Mouse (Mus musculus) CH12.LX (cell line): Measurements from ENCODE around the gene Sgcb. TPM values are rescaled to one million over a fixed set of nuclear protein-coding genes. Genes with fewer than 3 reads are reported as not detected.

Source experiments
- DNase-seq: peaks from one replicate; pipeline ENCODE4 v3.0.0-alpha.2; 2013; ENCODE audit errors: extremely low read depth
- H3K27ac ChIP-seq: 2 replicates; pipeline ENCODE4 v1.5.1; 2012; ENCODE audit warnings: low read depth, mild to moderate bottlenecking, control low read depth, moderate library complexity; ENCODE audit not compliant: insufficient read depth
- H3K27me3 ChIP-seq: replicated peaks from 2 replicates; pipeline ENCODE3; 2012; ENCODE audit warnings: inconsistent platforms
- H3K36me3 ChIP-seq, 2 experiments: replicated peaks in 1 of 2; 2 replicates each; pipeline versions ENCODE3 to v1.6.1; 2012; ENCODE audit warnings: inconsistent platforms in 1 of 2, low read length in 1 of 2, mild to moderate bottlenecking in 1 of 2, mixed read lengths in 1 of 2, moderate library complexity in 1 of 2; ENCODE audit not compliant: control insufficient read depth in 1 of 2, insufficient read depth in 1 of 2
- H3K4me1 ChIP-seq, 2 experiments: 2 replicates each; pipeline ENCODE4 v1.6.1; 2012; ENCODE audit warnings: inconsistent platforms in 1 of 2, moderate library complexity in 1 of 2; ENCODE audit not compliant: insufficient read depth in 2 of 2, control insufficient read depth in 1 of 2
- H3K4me2 ChIP-seq: 2 replicates; pipeline ENCODE4 v1.6.1; 2012; ENCODE audit warnings: low read depth, mild to moderate bottlenecking, control low read depth; ENCODE audit not compliant: poor library complexity, insufficient read depth, severe bottlenecking
- H3K4me3 ChIP-seq, 3 experiments: fragments of 150-350 bp in 1 of 3; sonication (generic) in 1 of 3; replicated peaks in 1 of 3; 2 replicates each; pipeline versions ENCODE3 to v1.5.1; 2011 to 2012; ENCODE audit warnings: low read depth in 2 of 3, low read length in 2 of 3, mild to moderate bottlenecking in 2 of 3, moderate library complexity in 2 of 3, control low read depth in 1 of 3, improper control_type of control experiment in 1 of 3, inconsistent platforms in 1 of 3, mixed read lengths in 1 of 3; ENCODE audit not compliant: poor library complexity in 1 of 3
- H3K79me2 ChIP-seq: replicated peaks from 2 replicates; pipeline ENCODE4 v1.6.1; 2012; ENCODE audit warnings: mild to moderate bottlenecking, moderate library complexity; ENCODE audit not compliant: control insufficient read depth, poor library complexity, insufficient read depth, severe bottlenecking; ENCODE audit errors: extremely low read depth
- H3K9ac ChIP-seq: 2 replicates; pipeline ENCODE4 v1.6.1; 2012; ENCODE audit warnings: low read depth, mild to moderate bottlenecking, control low read depth, moderate library complexity; ENCODE audit not compliant: insufficient read depth
- H3K9me3 ChIP-seq: replicated peaks from 2 replicates; pipeline ENCODE3; 2012; ENCODE audit warnings: low read length, inconsistent platforms, mixed read lengths
- CHD2 ChIP-seq: IDR thresholded peaks from 2 replicates; pipeline ENCODE4 v1.6.1; 2011; ENCODE audit warnings: low read length, improper control_type of control experiment
- CTCF ChIP-seq, 2 experiments: IDR thresholded peaks in 1 of 2; conservative IDR thresholded peaks in 1 of 2; 2 replicates each; pipeline ENCODE4 v1.5.1; 2011 to 2012; ENCODE audit warnings: low read depth in 2 of 2, low read length in 2 of 2, improper control_type of control experiment in 1 of 2, inconsistent platforms in 1 of 2, mild to moderate bottlenecking in 1 of 2, moderate library complexity in 1 of 2
- GABPA ChIP-seq: IDR thresholded peaks from 2 replicates; pipeline ENCODE4 v1.6.1; 2012; ENCODE audit warnings: low read depth, low read length, improper control_type of control experiment, inconsistent platforms; ENCODE audit not compliant: insufficient replicate concordance
- HCFC1 ChIP-seq: IDR thresholded peaks from 2 replicates; pipeline ENCODE4 v1.6.1; 2012; ENCODE audit warnings: low read depth, mild to moderate bottlenecking, inconsistent platforms, low read length, improper control_type of control experiment
- IRF4 ChIP-seq: IDR thresholded peaks from 2 replicates; pipeline ENCODE4 v1.6.1; 2014; ENCODE audit warnings: low read depth, mild to moderate bottlenecking, inconsistent platforms, low read length, improper control_type of control experiment
- JUN ChIP-seq: IDR thresholded peaks from 2 replicates; pipeline ENCODE4 v1.6.1; 2011; ENCODE audit warnings: low read depth, mild to moderate bottlenecking, low read length, improper control_type of control experiment, moderate library complexity; ENCODE audit not compliant: insufficient read depth
- MAX ChIP-seq: IDR thresholded peaks from 2 replicates; pipeline ENCODE4 v1.6.1; 2011; ENCODE audit warnings: low read length, improper control_type of control experiment
- MEF2A ChIP-seq: IDR thresholded peaks from 2 replicates; pipeline ENCODE4 v1.6.1; 2014; ENCODE audit warnings: low read depth, mild to moderate bottlenecking, inconsistent platforms, low read length, improper control_type of control experiment, borderline replicate concordance
- MXI1 ChIP-seq: IDR thresholded peaks from 2 replicates; pipeline ENCODE4 v1.6.1; 2011; ENCODE audit warnings: mild to moderate bottlenecking, low read depth, low read length, improper control_type of control experiment
- MYC ChIP-seq: IDR thresholded peaks from 2 replicates; pipeline ENCODE4 v1.6.1; 2011; ENCODE audit warnings: low read depth, mild to moderate bottlenecking, improper control_type of control experiment, low read length
- POLR2A ChIP-seq: IDR thresholded peaks from 2 replicates; pipeline ENCODE4 v1.6.1; 2011; ENCODE audit warnings: low read depth, mild to moderate bottlenecking, improper control_type of control experiment, low read length
- RAD21 ChIP-seq: IDR thresholded peaks from 2 replicates; pipeline ENCODE4 v1.6.1; 2011; ENCODE audit warnings: low read depth, mild to moderate bottlenecking, low read length, improper control_type of control experiment, moderate library complexity
- RCOR1 ChIP-seq: conservative IDR thresholded peaks from 2 replicates; pipeline ENCODE4 v1.6.1; 2012; ENCODE audit warnings: low read depth, mild to moderate bottlenecking, inconsistent platforms, low read length, improper control_type of control experiment
- SMC3 ChIP-seq: IDR thresholded peaks from 2 replicates; pipeline ENCODE4 v1.6.1; 2011; ENCODE audit warnings: low read depth, low read length, improper control_type of control experiment
- TCF12 ChIP-seq: IDR thresholded peaks from 2 replicates; pipeline ENCODE4 v1.6.1; 2014; ENCODE audit warnings: low read depth, mild to moderate bottlenecking, inconsistent platforms, low read length, improper control_type of control experiment
- USF1 ChIP-seq: IDR thresholded peaks from 2 replicates; pipeline ENCODE4 v1.6.1; 2014; ENCODE audit warnings: low read depth, mild to moderate bottlenecking, inconsistent platforms, low read length, improper control_type of control experiment
- USF2 ChIP-seq: conservative IDR thresholded peaks from 2 replicates; pipeline ENCODE4 v1.6.1; 2011; ENCODE audit warnings: low read depth, low read length, improper control_type of control experiment
- ZC3H11A ChIP-seq: IDR thresholded peaks from 2 replicates; pipeline ENCODE4 v1.6.1; 2012; ENCODE audit warnings: low read depth, mild to moderate bottlenecking, inconsistent platforms, low read length, improper control_type of control experiment
- ZMIZ1 ChIP-seq: IDR thresholded peaks from 2 replicates; pipeline ENCODE4 v1.6.1; 2012; ENCODE audit warnings: low read depth, mild to moderate bottlenecking, inconsistent platforms, low read length, improper control_type of control experiment
- dilution Hi-C: fragments of 300-500 bp; cut with MboI; formaldehyde crosslinking; loops from 2 replicates; pipeline ENCODE4 v1.14.3; 2020; ENCODE audit warnings: low sequenced_read_pairs; ENCODE audit not compliant: extremely low pct_unique_long_range_greater_than_20kb, extremely low pct_ligation_motif_present
- in situ Hi-C: fragments of 300-500 bp; cut with MboI; formaldehyde crosslinking; loops from 3 replicates; pipeline ENCODE4 v1.14.3; 2019; ENCODE audit warnings: low sequenced_read_pairs, low pct_ligation_motif_present, low pct_unique_long_range_greater_than_20kb, mixed read lengths
- polyA plus RNA-seq: library from polyadenylated mRNA; unstranded; fragments of >175 nt; gene quantifications from 2 replicates; pipeline ENCODE4 v1.2.1, GENCODE M21; 2012; ENCODE audit warnings: low read depth; ENCODE audit not compliant: insufficient read length
- total RNA-seq, 2 experiments: library from RNA; depleted of rRNA; stranded (reverse); fragments of 300-350 nt in 1 of 2; fragments of >200 nt in 1 of 2; gene quantifications; 2 replicates each; pipeline ENCODE4 v1.2.3; 2012 to 2014

Sgcb gene
- total and polyA plus RNA-seq, 3 experiments: 2.6 to 8.5 (median 4.6) TPM

- no peaks in the 10 kb centered on the region for H3K9me3 ChIP-seq
- TF ChIP-seq JUN: no peak
- no peak for TF ChIP-seq MXI1
- TF ChIP-seq GABPA: no peak
- no peak for TF ChIP-seq ZMIZ1
- TF ChIP-seq MEF2A: no peak
- no peak for TF ChIP-seq ZC3H11A
- TF ChIP-seq MYC: no peak
- TF ChIP-seq MAX: no peak
- TF ChIP-seq CHD2: no peak
- TF ChIP-seq TCF12: no peak
- no peak for TF ChIP-seq USF2
- no peak for TF ChIP-seq HCFC1
- TF ChIP-seq IRF4: no peak
- TF ChIP-seq RCOR1: no peak
- no peak for TF ChIP-seq CTCF (conservative IDR thresholded peaks at IDR 0.05 in 1 of 2, IDR thresholded peaks at IDR 0.05 in 1 of 2; ENCODE audit: low read depth in 2 of 2, low read length in 2 of 2)
- no peak for TF ChIP-seq POLR2A
- TF ChIP-seq, all 38 proteins: peak for 0
- H3K27ac ChIP-seq: no peak overlapping the region
- dilution Hi-C loops (no loop called here), in situ Hi-C loops (loop anchor here (10.0 kb wide), 1 partner anchor 596 kb away; no protein-coding TSS in a partner anchor)
- H3K36me3 ChIP-seq: no peaks in the 10 kb centered on the region
- H3K79me2 ChIP-seq: no peaks in the 10 kb centered on the region
- no peak overlapping the region for H3K4me2 ChIP-seq
- no peak overlapping the region for H3K9ac ChIP-seq
- DNase-seq: no peak
- no peak overlapping the region for H3K4me3 ChIP-seq
- no peaks in the 10 kb centered on the region for H3K27me3 ChIP-seq
- peaks cover 0 to 3% of the 10 kb centered on the region in 2 experiments; a peak in 2 of 4 replicates for H3K4me1 ChIP-seq
These were observed 41.0 kb upstream of the Sgcb start for GRCm38 (mm10) chr5:73688576-73688975.

- Histone ChIP-seq H3K36me3 (no peaks in the 10 kb centered on the region), H3K4me3 (no peak overlapping the region), H3K79me2 (no peaks in the 10 kb centered on the region), H3K4me1 (peaks cover 0 to 3% of the 10 kb centered on the region in 2 experiments; a peak in 2 of 4 replicates), H3K27me3 (no peaks in the 10 kb centered on the region), H3K27ac (no peak overlapping the region), H3K9ac (no peak overlapping the region), H3K4me2 (no peak overlapping the region), H3K9me3 (no peaks in the 10 kb centered on the region)
- dilution Hi-C loops: no loop called here
- in situ Hi-C loops: loop anchor here (10.0 kb wide), 1 partner anchor 599 kb away; no protein-coding TSS in a partner anchor
- no peak for DNase-seq
- TF ChIP-seq USF1: no peak
- TF ChIP-seq RAD21: peak; percentile 76
- peak in 1 of 2 experiments; percentile 64; a peak in 2 of 4 replicates for TF ChIP-seq CTCF (conservative IDR thresholded peaks at IDR 0.05 in 1 of 2, IDR thresholded peaks at IDR 0.05 in 1 of 2; ENCODE audit: low read depth in 2 of 2, low read length in 2 of 2)
- peak; percentile 43 for TF ChIP-seq SMC3
These were observed 38.6 kb upstream of the Sgcb start for GRCm38 (mm10) chr5:73686149-73686548.
